Mouse (Mus musculus) spleen, postnatal 10 days (tissue): Measurements from ENCODE around the gene Eml1.

Experiments
- DNase-seq, 2 experiments: peaks; one replicate each; pipeline ENCODE4 v3.0.0; 2021 to 2022; ENCODE audit warnings: low spot score in 2 of 2

Gene Eml1

DNA sequence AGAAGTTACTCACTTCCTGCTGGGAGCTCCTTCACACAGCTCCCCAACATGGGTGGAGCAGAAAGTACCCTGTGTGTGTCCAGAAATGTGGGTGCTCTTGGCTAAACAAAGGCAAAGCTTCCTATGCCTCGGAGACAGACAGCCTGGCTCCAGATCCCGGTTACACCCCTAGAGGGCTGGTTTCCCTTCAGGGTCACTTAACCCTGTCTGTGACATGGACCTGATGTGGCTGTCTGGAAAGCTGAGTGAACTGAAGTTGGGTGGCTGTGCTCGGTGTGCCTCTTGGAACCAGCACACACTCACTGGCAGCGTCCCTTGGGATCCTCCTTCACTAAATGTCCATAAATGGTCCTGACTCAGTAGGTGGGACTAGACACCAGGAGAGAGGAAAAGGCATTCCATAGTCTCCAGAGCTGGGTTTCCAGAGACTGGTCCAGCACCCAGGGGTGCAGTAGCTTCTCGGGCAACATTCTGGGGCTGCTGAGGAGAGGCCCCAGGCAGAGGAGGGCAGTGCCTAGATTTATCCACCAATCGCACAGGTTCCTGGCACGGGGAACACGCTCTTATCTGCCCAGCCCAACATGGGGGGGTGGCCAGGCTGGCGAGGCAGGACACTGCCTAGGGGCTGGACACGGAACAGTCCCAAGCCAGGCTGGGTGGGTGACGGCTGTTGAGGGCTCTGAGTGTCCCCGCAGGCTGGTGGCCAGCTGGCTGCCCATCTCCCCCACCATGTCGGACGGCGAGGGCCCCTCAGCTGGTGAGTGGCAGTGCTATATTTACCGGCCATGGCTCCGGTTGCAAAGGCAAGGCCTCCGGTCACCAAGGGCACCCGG lies at the start of gene Eml1:
Gene Eml1, plus strand, starts transcription at position 362 of the 833 bp plus-strand sequence.
- DNase-seq = no peak

DNA sequence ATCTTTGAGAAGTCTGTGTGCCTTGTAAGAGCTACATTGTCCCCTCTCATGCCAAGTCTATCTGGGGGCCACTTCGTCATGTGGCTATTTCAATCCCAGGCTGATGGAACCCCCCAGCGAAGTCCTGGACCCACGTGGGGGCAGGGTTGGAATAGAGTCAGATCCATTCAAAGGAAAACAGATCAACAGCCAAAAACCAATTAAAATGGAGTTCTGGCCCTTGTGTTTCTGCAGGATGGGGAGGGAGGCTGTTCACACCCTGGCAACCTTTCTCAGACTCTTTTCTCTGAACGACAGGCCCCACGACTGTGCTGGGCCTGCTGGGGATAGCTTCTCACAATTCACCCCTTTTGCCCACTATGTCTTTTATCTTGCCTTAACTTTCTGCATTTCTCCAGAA lies 44.4 kb upstream of the Eml1 start:
- DNase-seq = no peak

DNA sequence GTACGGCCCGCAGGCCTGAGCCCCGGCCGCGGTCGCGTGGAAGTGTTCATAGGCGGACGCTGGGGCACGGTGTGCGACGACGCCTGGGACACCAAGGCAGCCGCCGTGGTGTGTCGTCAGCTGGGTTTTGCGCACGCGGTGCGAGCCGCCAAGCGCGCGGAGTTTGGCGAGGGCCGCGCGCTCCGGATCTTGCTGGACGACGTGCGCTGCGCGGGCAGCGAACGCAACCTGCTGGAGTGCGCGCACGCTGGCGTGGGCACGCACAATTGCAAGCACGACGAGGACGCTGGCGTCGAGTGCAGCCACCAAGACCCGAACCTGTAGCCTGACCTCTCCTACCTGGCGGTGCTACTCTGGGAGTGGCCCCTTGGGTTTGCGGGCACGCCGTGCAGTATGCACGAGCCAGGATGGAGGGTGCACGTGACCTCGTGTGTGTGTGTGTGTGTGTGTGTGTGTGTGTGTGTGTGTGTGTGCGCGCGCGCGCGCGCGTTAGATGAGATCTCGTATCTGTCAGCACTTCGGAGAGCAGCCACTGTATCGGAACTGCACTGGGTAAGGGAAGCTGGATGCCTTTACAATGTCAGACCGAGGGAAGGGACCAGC lies 42.8 kb upstream of the Eml1 start:
- DNase-seq = no peak

DNA sequence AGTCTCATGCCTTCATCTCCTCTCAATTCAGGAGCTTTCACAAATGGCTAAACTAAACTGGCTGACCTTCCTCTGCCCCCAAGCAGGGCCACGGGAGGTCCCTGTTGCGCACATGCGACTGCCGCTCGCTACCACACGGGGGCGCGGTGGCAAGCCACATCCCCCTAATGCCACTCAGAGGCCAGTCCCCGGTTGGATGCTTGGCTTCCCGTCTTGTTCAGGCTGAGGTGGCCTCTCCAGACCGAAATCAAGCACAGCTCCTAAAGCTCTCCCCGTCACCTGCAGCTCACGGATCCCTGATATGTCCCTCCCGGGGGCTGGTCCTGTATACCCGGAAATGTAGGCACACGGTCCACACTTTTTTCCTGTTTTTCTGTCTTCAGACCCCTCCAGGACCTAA lies 37.7 kb upstream of the Eml1 start:
- DNase-seq = peak; percentile 26 to 74

DNA sequence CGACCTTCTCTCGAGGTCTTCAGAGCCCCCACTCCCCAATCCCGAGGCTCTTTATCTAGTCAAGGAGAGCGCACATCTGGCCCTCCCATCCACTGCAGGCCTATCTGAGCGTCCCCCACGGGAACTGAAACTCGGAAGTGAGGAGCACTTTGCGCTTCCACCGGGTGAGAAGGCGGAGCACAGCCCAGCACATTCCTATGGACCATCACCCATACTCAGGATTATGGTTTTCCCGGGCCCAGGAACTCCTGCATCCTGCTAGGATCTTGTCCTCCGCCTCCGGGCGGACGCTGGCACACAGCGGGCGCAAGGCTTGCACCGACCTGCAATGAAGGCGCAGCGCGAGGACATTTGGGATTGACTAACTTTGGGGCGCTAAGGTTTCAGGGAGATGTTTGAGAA lies 37.3 kb upstream of the Eml1 start:
- DNase-seq = peak in 1 of 2 experiments; percentile 30

DNA sequence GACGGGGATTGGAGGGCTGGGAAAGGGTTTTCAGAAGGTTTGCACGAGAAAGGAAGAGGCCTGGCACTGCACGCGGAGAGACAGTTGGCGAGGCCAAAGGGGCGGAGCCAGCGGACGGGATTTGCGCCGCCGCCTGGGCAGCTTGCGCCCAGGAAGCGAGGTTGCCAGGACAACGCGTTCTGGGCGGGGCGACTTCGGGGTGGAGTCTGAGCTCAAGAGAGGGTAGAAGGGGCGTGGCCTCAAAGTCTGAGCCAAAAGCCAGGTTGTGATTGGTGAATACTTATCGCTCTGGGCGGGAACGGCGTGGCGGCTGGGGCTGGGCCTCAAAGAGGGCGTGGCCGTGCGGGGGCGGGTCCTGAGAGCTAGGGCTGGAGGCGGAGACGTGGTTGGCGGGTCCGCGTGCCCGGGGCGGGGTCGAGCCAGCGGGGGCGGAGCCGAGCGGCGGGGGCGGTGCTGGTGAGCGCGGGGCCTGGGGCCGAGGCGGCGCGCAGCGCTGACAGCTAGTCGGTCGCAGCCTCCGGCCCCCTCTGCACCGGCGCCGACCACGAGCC lies 36.8 kb upstream of the Eml1 start, which contains the start of gene Cyp46a1:
Gene Cyp46a1, plus strand, starts transcription at position 487 of the 551 bp plus-strand sequence.
- DNase-seq = peak; percentile 61 to 91

DNA sequence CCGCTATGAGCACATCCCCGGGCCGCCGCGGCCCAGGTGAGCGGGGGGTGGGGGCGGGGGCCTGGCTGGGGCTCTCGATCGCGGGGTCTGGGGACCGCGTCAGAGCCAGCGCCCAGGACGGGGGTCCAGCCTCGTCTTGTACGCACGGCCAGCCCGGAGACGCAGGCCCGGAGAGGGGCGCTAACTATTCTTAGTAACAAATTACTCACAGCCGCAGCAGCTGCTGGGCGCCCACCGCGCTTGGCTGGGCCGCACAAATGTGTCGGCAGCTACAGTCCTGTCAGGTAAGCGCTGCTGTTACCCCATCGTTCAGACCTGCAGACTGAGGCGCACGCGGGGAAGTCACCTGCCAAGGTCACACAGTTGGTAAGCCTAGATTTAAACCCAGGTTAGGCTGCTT lies 36.2 kb upstream of the Eml1 start:
- no peak for DNase-seq

DNA sequence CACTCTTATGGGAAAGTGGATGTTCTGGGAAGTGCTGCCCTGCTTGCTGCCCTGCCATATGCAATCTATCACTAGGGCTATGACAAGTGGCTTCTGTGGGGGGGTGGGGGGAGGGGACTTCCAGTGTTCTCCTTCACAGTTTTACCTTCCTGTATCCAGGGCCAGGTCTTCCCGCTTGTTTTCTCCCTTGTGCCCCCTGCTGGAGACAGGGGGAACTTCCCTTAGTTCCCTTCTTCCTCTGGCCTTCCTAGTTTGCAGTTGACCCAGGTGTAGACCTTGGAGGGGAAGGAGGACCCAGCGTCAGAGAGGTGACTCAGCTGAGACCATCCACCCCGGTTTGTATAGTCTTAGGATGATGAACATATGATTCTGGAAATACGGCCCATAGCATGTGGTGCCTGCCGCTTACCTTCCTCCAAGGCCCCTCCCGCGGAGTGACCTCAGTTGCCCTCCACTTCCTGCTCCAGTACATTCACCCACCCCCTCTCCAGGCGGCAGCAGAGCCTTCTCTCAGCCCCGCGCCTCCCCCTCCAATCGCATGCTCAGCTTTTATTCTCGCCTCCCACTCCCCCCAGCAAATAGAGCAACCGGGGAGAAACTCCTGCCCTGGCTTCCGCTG lies 32.1 kb upstream of the Eml1 start:
- DNase-seq = peak in 1 of 2 experiments; percentile 29

DNA sequence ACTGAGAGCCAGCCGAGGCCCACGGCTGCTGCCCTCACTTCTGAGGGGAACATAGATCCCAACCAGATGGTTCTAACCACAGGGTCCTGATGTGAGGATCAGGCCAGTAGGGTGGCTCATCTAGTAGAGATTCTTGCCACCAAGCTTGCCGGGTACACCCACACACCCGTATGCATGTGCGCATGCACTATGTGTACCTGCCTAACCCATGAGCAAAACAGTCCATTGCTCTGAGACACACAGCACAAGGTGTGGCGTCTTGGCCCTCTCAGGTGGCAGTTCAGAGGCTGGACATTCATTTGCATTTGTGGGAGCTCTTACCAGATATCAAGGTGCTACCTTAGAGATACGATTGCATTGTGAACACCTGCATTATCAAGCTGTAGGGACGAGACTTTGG lies 22.6 kb upstream of the Eml1 start:
- no peak for DNase-seq

DNA sequence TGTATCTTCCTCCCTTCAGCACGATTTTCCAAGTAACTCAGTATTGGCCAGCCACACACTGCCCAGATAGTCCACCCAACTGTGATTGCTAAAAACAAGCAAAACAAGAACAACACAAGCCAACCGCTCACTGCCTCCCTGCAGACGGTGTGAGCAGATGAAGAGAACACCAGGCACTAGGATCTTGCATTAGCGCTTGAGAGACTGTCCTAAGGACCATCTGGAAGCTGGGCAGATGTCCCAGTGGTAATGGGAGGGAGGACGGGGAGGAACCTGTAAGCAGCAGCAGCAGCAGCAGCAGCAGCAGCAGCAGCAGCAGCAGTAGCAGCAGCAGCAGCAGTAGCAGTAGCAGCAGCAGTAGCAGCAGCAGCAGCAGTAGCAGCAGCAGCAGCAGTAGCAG lies 21.7 kb upstream of the Eml1 start:
- DNase-seq = no peak

DNA sequence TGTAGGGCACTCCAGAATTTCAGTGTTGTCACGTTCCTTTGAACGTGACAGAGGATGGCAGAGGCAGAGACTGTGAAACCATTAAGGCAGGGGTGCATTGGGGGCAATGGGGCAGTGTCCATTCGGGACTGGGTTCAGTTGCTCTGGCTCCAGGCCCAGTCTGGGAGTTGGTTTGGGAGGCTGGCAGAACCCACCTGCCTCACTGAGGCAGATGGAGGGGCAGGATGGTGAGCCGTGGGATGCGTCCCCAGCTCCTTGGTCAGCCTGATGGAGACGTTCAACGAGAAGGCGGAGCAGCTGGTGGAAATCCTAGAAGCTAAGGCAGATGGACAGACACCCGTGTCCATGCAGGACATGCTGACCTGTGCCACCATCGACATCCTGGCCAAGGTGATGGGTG lies 19.8 kb upstream of the Eml1 start:
- DNase-seq = no peak

DNA sequence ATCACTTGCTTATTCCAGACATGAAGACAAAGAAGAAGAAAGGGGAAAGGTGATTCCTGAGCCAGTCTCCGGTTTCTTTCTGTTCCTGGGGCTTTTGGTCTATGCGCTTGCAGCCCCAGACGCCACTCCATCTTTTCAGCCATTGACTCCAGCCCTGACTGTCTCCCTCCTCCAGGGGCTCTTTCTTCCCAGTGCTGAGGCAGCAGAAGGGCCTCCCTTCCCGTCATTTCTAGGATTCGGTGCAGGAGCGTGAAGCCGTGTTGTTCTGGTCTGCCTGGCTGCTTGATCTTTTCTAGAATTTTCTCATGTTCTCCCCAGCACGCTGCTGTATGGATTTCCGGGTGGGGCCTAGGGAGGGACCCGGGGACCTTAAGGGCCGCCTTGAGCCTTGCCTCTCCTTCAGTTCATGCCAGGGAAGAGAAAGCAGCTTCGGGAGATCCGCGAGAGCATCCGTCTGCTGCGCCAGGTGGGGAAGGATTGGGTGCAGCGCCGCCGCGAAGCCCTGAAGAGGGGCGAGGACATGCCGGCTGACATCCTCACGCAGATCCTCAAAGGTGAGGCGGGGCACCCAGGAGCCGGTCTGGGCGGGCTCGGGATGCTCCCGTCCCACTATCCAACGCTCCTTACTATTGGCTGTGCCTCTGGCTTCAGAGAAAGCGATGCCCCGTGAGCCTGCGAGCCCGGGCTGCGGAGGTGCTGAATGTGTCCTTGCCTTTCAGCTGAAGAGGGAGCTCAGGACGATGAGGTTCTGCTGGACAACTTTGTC lies 18.2 kb upstream of the Eml1 start:
- DNase-seq = no peak

DNA sequence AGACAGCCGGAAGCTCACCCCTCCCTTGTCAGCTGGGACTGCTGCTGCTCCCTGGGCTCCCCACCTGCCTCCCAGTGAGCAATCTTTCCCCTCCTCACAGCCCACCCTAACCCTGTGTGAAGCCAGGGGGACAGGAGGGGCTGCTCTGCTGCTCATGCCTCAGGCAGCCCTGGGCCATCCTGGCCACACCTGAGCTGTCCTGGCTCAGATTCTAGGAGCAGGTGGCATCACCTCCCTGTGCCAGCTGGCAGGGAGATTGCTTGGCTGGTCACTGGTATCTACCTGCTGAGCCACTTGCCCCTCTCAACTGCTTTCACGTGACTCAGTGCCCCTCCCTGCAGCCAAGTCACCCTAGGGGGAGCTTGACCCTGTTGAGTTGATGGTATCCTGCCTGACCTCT lies 16.5 kb upstream of the Eml1 start:
- no peak for DNase-seq

DNA sequence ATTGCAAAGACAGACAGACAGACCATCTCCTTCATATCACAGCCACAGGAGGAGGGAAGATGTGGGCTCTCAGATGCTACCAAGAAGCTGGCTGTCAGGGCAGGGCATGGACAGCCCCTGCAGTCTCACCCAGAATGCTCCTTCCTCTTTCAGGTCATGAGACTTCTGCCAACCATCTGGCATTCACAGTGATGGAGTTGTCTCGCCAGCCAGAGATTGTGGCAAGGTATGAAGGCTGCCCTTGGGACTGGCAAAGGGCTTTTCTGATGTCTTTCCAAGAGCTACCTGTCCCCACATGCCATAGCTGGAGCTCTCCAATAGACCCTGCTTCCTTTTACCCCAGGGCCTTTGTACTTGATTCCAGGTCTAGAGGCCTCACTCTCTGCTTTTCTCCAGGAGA lies 15.5 kb upstream of the Eml1 start:
- no peak for DNase-seq

DNA sequence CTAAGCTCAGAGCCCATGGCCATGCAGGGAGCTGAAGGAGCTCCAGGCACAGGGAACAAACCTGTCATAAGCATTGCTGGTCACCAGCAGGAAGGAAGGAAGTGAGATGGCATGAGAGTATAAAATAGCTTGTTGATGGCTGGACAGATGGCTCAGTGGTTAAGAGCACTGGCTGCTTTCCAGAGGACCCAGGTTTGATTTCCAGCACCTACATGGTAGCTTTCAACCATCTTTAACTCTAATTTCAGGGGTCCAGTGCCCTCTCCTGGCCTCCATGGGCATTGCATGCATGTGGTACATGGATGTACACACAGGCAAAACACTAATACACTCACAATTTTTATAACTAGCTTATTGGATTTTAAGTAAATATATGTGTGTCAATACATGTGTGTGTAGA lies 14.8 kb upstream of the Eml1 start:
- no peak for DNase-seq

DNA sequence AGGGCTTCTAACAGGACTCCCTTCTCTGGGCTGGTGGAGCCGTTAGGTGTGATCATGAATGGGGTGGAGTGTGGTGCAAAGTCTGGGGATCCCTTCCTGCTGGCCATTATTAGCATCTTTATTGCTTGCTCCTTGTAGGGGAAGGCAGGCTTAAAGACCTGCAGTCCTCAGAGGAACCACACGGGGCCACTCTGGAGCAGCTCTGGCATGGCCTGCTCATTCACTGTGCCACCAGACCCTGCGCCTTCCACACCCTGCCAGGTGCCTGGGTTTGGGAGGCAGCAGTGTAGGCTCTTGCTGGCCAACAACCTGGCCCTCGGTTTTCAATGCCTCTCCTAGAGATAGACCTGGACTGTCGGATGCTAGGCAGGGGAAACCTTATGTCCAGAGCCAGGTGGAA lies 7.0 kb upstream of the Eml1 start:
- peak in 1 of 2 experiments; percentile 62 for DNase-seq

DNA sequence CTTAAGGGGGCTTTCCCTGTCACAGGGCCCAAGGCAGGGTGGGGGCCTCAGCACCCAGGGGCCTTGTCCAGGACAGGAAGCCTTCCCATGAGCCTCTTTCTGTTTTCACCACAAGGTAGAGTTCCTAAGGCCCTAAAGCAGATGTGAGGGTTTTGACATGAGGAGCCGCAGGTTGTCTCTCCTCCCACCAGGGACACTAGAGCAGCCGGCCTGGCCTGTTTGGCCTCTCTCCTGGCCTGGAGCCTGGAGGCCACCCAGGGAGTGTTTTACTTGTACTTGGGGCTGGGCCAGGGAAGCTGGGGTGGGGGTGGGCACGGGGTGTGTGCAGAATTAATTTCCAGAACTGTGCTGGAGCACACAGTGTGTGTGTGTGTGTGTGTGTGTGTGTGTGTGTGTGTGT lies 5.4 kb upstream of the Eml1 start:
- DNase-seq = no peak

DNA sequence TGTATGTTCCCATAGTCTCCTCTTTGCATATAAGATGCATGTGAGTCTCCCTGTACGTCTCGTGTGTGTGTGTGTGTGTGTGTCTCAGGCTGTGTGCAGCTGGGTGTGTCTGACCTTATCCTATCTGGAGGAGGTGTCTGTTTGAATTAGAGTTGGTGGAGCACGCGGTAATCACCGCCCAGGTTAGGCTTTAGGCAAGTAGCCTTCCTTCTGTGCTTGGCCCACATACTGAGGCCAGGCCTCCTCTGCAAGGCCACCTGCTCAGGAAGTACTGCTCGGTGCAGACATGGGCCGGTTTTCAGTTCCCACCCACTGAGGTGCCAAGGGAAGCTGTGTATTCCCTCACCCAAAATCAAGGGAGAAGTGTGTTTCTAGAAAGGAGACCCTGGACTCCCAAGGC lies 4.9 kb upstream of the Eml1 start:
- no peak for DNase-seq

DNA sequence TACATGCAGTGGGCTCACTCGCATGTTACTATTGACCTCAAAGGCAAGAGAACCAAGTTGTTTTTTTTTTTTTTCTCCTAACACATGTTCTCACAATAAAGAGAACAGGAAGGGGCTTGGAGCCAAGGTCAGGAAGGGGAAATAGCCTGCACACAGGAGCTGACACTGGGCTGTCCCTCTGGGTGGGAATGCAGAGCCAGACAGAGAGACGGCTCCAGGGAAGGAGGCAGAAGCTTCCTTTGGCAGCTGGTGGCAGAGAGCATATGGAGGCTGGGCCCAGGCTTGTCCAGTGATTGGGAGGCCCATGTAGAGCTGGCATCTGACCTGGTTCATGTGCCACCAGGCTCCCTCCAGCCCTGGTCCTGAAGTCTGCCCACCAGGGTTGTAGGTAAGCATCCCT lies 2.8 kb upstream of the Eml1 start:
- no peak for DNase-seq

DNA sequence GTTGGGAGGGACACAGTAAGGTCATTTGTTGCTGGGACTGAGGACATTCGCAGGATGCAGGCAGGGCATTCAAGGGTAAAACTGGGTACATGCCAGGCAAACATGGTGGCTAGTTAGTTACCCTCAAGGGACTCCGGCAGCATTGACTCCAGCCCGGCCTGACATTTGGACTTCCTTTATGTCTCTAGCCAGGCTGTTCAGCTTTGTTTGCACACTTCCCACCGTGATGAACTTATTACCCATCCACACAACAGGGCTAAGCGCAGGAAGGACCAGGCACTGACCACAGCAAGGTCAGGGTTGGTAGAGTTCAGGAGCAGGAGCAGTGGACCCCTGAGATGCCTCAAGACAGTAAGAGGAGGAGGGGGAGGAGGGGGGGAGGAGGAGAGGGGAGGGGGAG lies 1.8 kb upstream of the Eml1 start:
- no peak for DNase-seq

DNA sequence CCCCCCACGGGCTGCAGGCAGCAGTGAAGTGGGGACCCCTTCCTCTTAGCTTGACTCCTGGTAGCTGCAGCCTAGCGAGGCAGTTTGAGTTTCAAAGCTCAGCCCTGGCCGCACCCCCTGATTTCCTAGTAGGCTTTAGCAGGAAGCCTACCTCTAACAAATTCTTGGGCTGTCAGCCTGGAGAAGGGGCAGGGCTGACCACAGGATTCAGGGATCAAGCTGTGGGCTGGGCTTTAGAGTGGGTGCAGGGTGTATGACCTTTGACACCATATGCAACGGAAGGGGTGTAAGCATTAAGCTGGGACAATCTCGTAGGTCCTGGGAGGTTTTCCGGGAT lies 640 bp downstream of the Eml1 start:
- no peak for DNase-seq

DNA sequence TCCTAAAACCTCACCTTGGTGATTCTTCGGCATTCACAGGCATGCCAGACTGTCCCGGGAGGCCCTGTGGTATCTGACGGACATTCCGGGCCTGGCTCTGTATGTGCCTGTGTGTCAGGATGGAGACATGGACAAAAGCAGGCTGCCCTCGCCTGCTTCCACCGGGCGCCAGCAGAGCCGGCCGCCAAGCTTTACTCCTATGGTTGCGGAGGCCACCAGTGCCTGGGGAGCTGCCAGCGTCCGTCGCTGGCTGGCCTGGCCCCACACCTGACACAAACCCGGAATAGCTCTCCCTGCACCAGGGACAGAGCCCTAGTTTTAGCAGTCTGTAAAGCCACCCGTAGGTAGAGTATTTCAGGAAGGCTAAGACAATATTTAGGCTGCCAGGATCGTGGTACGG lies 1.5 kb downstream of the Eml1 start:
- no peak for DNase-seq
